Mouse (Mus musculus) liver, embryonic 12.5 days (tissue): Measurements from ENCODE around the gene Cpm. TPM values are rescaled to one million over a fixed set of nuclear protein-coding genes. Genes with fewer than 3 reads are reported as not detected.
"Not testable (repeated sequence)": the region's sequence is repeated elsewhere in the genome, so short reads cannot be mapped to it uniquely, and the experiment has no call there.

Source experiments
- ATAC-seq: fragments of 200-750 bp; cut with Nextera tagmentation; 2 replicates; pipeline ENCODE4 v1.8.0; 2017; ENCODE audit warnings: moderate number of reproducible peaks, mild to moderate bottlenecking, moderate library complexity
- H3K27ac ChIP-seq: fragments of 300-500 bp; sonication (generic); 2 replicates; pipeline ENCODE4 v1.5.1; 2016; ENCODE audit warnings: mild to moderate bottlenecking
- H3K27me3 ChIP-seq: fragments of 300-500 bp; sonication (generic); replicated peaks from 2 replicates; pipeline ENCODE4 v1.6.1; 2016; ENCODE audit warnings: mild to moderate bottlenecking, moderate library complexity
- H3K36me3 ChIP-seq: fragments of 300-500 bp; sonication (generic); 2 replicates; pipeline ENCODE4 v1.6.1; 2016; ENCODE audit warnings: mild to moderate bottlenecking, moderate library complexity
- H3K4me1 ChIP-seq: fragments of 300-500 bp; sonication (generic); 2 replicates; pipeline ENCODE4 v1.6.1; 2016
- H3K4me2 ChIP-seq: fragments of 300-500 bp; sonication (generic); 2 replicates; pipeline ENCODE4 v1.6.1; 2016; ENCODE audit warnings: mild to moderate bottlenecking, moderate library complexity
- H3K4me3 ChIP-seq: fragments of 300-500 bp; sonication (generic); 2 replicates; pipeline ENCODE4 v1.5.1; 2016; ENCODE audit warnings: mild to moderate bottlenecking, moderate library complexity
- H3K9ac ChIP-seq: fragments of 300-500 bp; sonication (generic); 2 replicates; pipeline ENCODE4 v1.6.1; 2016; ENCODE audit warnings: mild to moderate bottlenecking, moderate library complexity
- H3K9me3 ChIP-seq: fragments of 300-500 bp; sonication (generic); replicated peaks from 2 replicates; pipeline ENCODE4 v1.6.1; 2016; ENCODE audit warnings: mild to moderate bottlenecking, moderate library complexity
- WGBS: fragments of 180-500 bp; shearing (Covaris S2); methylation state at CpG from one replicate; pipeline ENCODE4 v1.1.7; 2016; ENCODE audit not compliant: insufficient replicate concordance; 5-methylcytosine and 5-hydroxymethylcytosine counted together
- polyA plus RNA-seq: library from polyadenylated mRNA; unstranded; fragments of >200 nt; fragmentation: Nextera tagmentation; extraction: Ambion mirVana; gene quantifications from 2 replicates; pipeline ENCODE4 v1.2.1, GENCODE M21; 2016

Cpm gene
- polyA plus RNA-seq, 1 experiment from 2014 or later: 30.7 TPM

DNA sequence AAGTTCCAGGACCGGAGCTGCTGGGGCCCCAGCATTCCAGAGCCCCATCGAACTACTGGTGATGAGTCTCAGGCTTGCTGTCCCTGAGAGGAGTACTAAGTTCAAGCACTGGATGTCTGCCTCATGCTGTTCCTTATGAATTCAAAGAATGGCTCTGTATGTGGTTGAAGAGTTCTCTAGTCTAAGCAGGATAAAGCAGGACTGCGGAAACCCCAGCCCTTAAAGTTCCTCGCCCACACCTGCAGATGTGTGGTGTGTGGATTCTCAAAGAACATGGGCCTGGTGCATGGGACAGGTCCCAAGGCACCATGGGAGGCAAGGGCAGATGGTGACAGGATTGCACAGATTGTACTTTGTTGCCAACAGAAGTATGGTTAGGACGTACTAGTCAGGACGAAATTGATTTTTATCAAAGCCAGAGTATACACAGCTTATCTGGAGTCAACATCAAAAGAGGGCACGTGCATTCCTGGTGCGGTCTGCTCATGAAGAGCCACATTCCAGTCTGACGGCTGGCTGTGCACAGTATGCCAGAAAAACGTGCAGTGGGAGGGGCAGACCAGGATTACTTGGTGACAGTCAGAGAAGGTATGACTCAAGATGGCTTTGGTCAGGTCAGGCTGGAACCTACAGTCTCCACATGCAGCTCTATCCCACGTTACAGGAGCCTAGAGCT lies 100.0 kb downstream of the Cpm start:
- ATAC-seq: no peak

DNA sequence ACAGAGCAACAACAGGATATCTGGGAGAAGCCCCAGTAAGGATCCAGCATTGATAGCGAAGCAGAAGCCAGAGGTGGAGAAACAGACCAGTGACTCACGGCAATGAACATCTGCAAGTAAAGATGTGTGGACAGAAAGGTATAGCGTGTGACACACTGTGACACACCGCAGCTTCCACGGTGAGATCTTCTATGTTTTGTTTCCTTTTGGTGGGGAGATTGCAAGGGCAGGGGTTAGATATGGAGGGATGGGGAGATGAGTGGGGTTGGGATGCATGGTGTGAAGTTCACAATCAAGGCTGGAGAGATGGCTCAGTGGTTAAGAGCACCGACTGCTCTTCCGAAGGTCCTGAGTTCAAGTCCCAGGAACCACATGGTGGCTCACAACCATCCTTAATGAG lies 100.8 kb downstream of the Cpm start:
- no peak overlapping the region for H3K27ac ChIP-seq
- H3K4me2 ChIP-seq: no peak overlapping the region
- H3K36me3 ChIP-seq: no peaks in the 10 kb centered on the region
- H3K9me3 ChIP-seq: no peaks in the 10 kb centered on the region
- no peaks in the 10 kb centered on the region for H3K27me3 ChIP-seq
- no peak overlapping the region for H3K4me3 ChIP-seq
- ATAC-seq: no peak
- H3K4me1 ChIP-seq: peaks cover 32% of the 10 kb centered on the region
- WGBS: 82% methylated on average over 7 of the region's 7 CpGs
- no peak overlapping the region for H3K9ac ChIP-seq

More for the DNA sequence above, 100.0 kb downstream of the Cpm start:
- 64% methylated on average over 11 of the region's 11 CpGs for WGBS
- Histone ChIP-seq H3K36me3 (no peaks in the 10 kb centered on the region), H3K9ac (no peak overlapping the region), H3K27me3 (no peaks in the 10 kb centered on the region), H3K4me2 (no peak overlapping the region), H3K4me1 (peaks cover 32% of the 10 kb centered on the region), H3K9me3 (no peaks in the 10 kb centered on the region), H3K4me3 (no peak overlapping the region), H3K27ac (no peak overlapping the region)

DNA sequence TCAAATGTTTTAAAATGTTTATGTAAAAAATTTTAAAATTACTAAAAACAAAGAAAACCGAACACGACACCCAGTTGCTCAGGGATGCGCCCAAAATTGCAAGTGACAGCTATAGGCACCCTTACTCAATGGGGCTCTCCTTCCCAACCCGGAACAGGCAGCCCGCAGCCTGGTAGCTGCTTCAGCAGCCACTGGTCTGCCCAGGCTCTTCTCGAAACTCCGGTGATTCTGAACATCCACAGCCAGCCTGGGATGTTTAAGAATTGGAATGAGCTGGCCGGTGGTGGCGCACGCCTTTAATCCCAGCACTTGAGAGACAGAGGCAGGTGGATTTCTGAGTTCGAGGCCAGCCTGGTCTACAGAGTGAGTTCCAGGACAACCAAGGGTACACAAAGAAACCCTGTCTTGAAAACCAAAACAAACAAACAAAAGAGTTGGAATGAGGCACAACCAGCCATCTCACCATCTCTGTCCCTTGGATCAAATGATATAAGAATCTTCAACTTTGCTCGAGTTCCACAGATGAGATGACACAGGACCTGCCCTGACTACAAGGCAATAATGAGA lies 101.4 kb downstream of the Cpm start:
- ATAC-seq: no peak
- Histone ChIP-seq H3K9ac (no peak overlapping the region), H3K36me3 (no peaks in the 10 kb centered on the region), H3K27ac (no peak overlapping the region), H3K9me3 (no peaks in the 10 kb centered on the region), H3K4me2 (no peak overlapping the region), H3K27me3 (no peaks in the 10 kb centered on the region), H3K4me3 (no peak overlapping the region), H3K4me1 (peaks cover 32% of the 10 kb centered on the region)
- 85% methylated on average over 12 of the region's 12 CpGs for WGBS

DNA sequence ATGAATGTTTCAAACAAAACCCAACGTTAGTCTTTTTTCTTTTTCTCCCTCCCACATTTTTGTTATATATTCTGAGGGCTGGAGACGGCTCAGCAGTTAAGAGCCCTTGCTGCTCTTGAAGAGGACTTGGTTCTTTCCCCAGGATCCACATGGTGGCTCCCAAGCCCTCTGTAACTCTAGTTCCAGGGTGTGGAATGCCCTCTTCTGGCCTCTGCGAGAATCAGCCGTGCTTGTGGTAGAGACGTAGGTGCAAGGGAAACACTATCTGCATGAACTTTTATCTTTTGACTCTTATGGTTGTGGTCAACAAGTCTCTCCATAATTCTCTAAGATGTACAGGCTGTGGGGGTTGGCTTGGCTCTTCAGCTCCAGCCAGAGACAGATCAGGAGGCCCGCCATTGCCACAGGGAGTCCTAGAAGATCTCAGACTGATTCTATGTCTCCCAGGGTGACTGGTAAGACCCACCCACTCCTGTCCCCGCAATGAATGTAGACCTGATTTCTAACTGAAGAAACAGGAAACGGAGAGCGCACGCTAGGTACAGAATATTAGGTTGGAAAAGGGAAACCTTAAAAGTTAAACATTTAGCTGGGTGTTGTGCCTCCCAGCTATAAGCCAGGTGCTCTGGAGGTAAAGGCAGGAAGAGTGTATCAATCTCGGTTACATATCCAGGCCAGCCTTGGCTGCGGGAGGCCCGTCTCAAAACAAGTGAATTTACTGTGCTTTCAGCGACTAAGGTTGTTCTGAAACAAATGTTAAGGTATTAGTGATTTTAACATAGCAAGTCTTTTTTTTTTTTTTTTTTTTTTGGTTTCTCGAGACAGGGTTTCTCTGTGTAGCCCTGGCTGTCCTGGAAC lies 102.2 kb downstream of the Cpm start:
- Histone ChIP-seq H3K9me3 (no peaks in the 10 kb centered on the region), H3K27ac (peak overlapping the region; percentile 81), H3K9ac (no peak overlapping the region), H3K4me1 (peaks cover 32% of the 10 kb centered on the region), H3K4me2 (peak overlapping the region; percentile 50), H3K36me3 (peaks cover 5% of the 10 kb centered on the region; the same call in 1 of the 2 replicates), H3K4me3 (no peak overlapping the region), H3K27me3 (0 out of 2 replicates have a peak, but pooled peaks cover 4% of the 10 kb centered on the region)
- 29% methylated on average over 15 of the region's 15 CpGs for WGBS
- peak; percentile 48 for ATAC-seq

DNA sequence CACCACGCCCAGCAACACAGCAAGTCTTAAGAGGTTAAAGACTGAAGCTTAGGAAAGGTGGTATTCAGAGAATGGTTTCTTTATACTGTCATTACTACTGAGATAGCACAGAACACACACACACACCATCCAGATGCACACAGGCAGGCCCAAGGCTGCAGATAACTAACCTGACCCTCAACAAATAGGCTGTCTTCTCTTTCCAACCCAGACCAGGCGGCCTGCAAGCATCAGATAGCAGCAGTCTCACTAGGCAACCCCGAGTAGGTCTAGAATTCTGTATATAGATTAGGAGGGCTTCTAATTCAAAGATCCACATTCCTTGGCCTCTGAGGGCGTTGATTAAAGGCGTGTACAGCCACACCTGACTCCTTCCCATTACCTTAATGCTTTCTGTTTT lies 102.9 kb downstream of the Cpm start:
- Histone ChIP-seq H3K9ac (no peak overlapping the region), H3K4me2 (peak overlapping the region; percentile 36), H3K36me3 (peaks cover 7% of the 10 kb centered on the region; the same call in 1 of the 2 replicates), H3K4me1 (peaks cover 32% of the 10 kb centered on the region), H3K9me3 (no peaks in the 10 kb centered on the region), H3K27me3 (peaks cover 11% of the 10 kb centered on the region; the same call in 1 of the 2 replicates), H3K4me3 (0 out of 2 replicates have a peak overlapping the region, but pooled peaks have one; percentile 4), H3K27ac (peak overlapping the region; percentile 81)
- peak; percentile 95 for ATAC-seq
- WGBS: 19% methylated on average over 5 of the region's 5 CpGs

GRCm38 (mm10) chr10:117732962-117733592 lies 103.8 kb downstream of the Cpm start:
- ATAC-seq: no peak
- peaks cover 33% of the 10 kb centered on the region for H3K4me1 ChIP-seq
- 48% methylated on average over 14 of the region's 14 CpGs for WGBS
- H3K27ac ChIP-seq: peak overlapping the region; percentile 81
- H3K27me3 ChIP-seq: peaks cover 11% of the 10 kb centered on the region; the same call in 1 of the 2 replicates
- peaks cover 13% of the 10 kb centered on the region for H3K36me3 ChIP-seq
- H3K4me3 ChIP-seq: no peak overlapping the region
- no peaks in the 10 kb centered on the region for H3K9me3 ChIP-seq
- H3K4me2 ChIP-seq: peak overlapping the region; percentile 36
- no peak overlapping the region for H3K9ac ChIP-seq

DNA sequence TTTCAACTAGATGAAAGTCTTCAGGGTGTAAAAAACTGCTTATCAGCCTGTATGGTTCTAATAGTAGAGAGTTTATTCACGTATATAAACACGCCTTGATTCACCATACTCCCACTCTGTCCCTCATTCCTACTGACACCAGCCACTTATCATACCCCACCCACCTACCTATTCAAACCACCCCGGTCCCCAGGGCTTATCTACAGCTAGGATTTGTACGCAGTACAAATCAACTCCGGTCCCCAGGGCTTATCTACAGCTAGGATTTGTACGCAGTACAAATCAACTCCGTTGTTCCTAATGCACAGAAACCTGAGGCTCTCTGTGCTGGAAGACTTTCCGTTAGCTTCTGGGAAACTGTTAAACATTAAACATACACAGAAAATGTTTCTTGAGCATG lies 104.3 kb downstream of the Cpm start:
- not testable (repeated sequence) for H3K9ac ChIP-seq, H3K27ac ChIP-seq, H3K9me3 ChIP-seq, H3K4me3 ChIP-seq, H3K4me2 ChIP-seq, ATAC-seq
- peaks cover 11% of the 10 kb centered on the region; the same call in 1 of the 2 replicates for H3K27me3 ChIP-seq
- peaks cover 19% of the 10 kb centered on the region for H3K36me3 ChIP-seq
- peaks cover 38% of the 10 kb centered on the region for H3K4me1 ChIP-seq
- WGBS: 22% methylated on average over 8 of the region's 8 CpGs

DNA sequence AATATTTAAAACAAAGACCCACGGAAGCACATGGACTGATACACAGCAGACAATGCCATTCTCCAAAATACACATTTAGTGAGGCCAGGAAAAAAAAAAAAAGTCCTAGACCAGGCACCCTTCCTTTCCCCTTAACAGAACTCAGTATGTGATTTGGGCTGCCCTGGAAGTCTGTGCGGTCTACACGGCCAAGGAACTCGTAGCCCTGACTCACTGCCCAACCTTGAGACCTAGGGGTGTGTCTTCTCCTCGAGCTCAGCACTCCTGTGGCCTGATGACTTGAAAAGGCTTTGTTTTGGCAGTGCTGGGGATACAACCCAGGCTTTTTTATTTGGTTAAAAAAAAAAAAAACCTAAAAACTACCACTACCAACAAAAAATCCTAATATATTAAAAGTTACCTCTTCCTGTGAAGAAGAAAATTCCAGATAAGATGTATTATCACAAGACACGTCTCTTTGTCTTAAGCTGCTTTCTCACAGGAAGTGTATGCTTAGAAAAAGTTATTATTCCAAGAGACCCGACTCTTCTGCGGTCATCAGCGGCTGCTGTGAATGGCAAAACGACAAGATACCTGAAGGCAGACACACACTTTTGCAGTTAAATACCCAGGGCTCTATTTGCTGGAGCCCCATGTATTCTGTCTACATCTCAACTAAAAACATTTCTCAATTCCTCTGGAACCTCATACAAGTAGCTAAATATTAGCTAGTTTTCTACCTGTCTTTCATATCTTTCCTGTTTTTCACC lies 105.0 kb downstream of the Cpm start:
- ATAC-seq: not testable (repeated sequence)

DNA sequence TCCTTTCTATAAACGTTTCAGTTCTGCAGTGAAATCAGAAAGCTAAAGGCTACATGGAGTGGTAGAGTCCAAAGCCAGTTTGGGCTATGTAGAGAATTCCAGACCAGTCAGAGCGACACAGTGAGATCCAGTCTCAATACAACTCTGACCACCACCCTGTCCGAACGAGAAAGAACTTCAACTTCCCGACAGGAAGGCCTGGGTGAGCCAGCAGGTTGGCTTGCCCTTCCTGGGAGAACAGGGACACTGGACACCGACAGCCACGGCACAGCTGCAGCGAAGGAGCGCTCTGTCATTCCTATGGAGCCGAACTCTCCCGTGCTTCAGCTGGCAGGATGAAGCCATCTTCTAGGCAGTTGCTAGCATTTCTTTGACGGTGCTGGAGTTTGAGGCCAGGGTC lies 106.1 kb downstream of the Cpm start:
- H3K27me3 ChIP-seq: peaks cover 11% of the 10 kb centered on the region; the same call in 1 of the 2 replicates
- WGBS: 86% methylated on average over 12 of the region's 12 CpGs
- H3K9ac ChIP-seq, H3K4me2 ChIP-seq, H3K4me3 ChIP-seq, H3K27ac ChIP-seq, H3K9me3 ChIP-seq, ATAC-seq: not testable (repeated sequence)
- peaks cover 44% of the 10 kb centered on the region for H3K4me1 ChIP-seq
- peaks cover 32% of the 10 kb centered on the region for H3K36me3 ChIP-seq

More for the DNA sequence above, 105.0 kb downstream of the Cpm start:
- Histone ChIP-seq H3K4me1 (peaks cover 44% of the 10 kb centered on the region), H3K36me3 (peaks cover 24% of the 10 kb centered on the region), H3K27me3 (peaks cover 11% of the 10 kb centered on the region; the same call in 1 of the 2 replicates)
- not testable (repeated sequence) for H3K27ac ChIP-seq, H3K9ac ChIP-seq, H3K4me2 ChIP-seq, H3K9me3 ChIP-seq, H3K4me3 ChIP-seq
- WGBS: 57% methylated on average over 10 of the region's 10 CpGs

GRCm38 (mm10) chr10:117736573-117736972 lies 107.3 kb downstream of the Cpm start:
- peaks cover 33% of the 10 kb centered on the region for H3K4me1 ChIP-seq
- H3K36me3 ChIP-seq: peaks cover 32% of the 10 kb centered on the region
- H3K9ac ChIP-seq: no peak overlapping the region
- 80% methylated on average over 5 of the region's 5 CpGs for WGBS
- no peak overlapping the region for H3K4me2 ChIP-seq
- no peaks in the 10 kb centered on the region for H3K9me3 ChIP-seq
- H3K4me3 ChIP-seq: no peak overlapping the region
- ATAC-seq: no peak
- peaks cover 11% of the 10 kb centered on the region; the same call in 1 of the 2 replicates for H3K27me3 ChIP-seq
- no peak overlapping the region for H3K27ac ChIP-seq
